Mouse (Mus musculus): ENCODE measurements around the gene Ccdc65. TPM values are rescaled to one million over a fixed set of nuclear protein-coding genes. Genes with fewer than 3 reads are reported as not detected.

Gene Ccdc65
- polyA plus RNA-seq (2015; fragmentation: Nextera tagmentation; extraction: Ambion mirVana): 0.84 and 1.1 TPM in 2 replicates

DNA sequence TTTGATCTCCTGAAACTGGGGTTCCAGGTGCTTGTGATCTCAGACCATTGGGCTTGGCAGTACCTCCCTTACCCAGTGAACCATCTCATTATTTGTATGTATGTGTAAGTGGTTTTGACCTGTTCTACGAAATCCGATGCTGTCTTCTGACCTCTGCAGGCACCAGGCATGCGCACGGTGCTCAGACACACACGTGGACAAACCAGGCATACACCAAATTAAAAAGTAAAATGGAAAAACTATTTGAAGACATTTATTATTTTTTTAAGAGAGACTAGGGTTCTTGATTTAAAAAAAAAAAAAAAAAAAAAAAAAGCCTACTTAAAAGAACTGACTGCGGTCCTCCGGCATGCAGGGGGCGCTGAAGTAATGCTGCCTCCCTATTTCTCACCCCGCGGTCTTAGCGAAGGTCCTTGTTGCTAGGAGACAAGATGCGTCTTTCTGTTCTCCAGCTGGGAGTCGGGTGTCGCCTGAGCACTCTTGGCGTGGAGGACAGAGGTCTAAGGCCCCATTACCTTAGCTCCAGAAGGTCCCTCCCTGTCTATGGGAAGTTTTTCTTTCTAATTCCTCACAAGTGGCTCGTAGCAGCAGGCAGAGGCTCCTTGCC lies at the start of gene Ccdc65:
Gene Ccdc65 (plus strand): TSS at position 442 of the 607 bp plus-strand sequence.
- WGBS: 17% methylated on average over 16 of the region's 16 CpGs
- Histone ChIP-seq H3K27me3 (replicated peaks) (0 out of 2 replicates have a peak, but pooled peaks cover 5% of the 10 kb centered on the region), H3K4me1 (no peaks in the 10 kb centered on the region), H3K4me2 (peak within 1 kb of the TSS; percentile 58), H3K9me3 (no peaks in the 10 kb centered on the region), H3K27ac (no peak within 1 kb of the TSS), H3K36me3 (no peaks in the 10 kb centered on the region), H3K4me3 (replicated peaks) (peak within 1 kb of the TSS; percentile 37), H3K9ac (no peak within 1 kb of the TSS)
- ATAC-seq (ENCODE audit: insufficient read depth, low FRiP score, low read depth): 0 out of 2 replicates have a peak, but pooled peaks have one; percentile 63

DNA sequence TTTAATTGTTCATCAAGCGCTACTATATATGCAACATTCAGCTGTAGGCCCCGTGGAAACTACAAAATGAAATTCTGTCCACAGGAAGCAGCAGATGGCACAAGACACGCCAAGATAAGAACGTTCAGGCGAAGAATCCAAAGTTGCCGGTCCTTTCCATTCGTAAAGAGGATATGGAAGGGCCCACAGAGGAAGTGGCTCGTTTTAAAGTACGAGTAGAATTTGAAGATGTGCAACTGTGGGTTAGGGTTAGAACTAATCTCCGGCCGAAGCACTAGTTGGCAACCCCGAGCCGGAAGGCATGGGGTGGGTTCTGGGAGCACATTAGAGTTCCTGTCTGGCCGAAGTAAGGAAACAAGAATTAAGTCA lies 45.8 kb upstream of the Ccdc65 start:
- Histone ChIP-seq H3K36me3 (peaks cover 23% of the 10 kb centered on the region), H3K9me3 (no peaks in the 10 kb centered on the region), H3K4me2 (peak overlapping the region; percentile 56), H3K4me3 (replicated peaks) (peak overlapping the region; percentile 70), H3K27me3 (replicated peaks) (no peaks in the 10 kb centered on the region), H3K4me1 (0 out of 2 replicates have a peak, but pooled peaks cover 4% of the 10 kb centered on the region), H3K27ac (peak overlapping the region; percentile 81), H3K9ac (peak overlapping the region; percentile 76)
- no peak; the same call in 1 of the 2 replicates for ATAC-seq (ENCODE audit: insufficient read depth, low FRiP score, low read depth)
- WGBS: under 1% methylated on average over 14 of the region's 14 CpGs

DNA sequence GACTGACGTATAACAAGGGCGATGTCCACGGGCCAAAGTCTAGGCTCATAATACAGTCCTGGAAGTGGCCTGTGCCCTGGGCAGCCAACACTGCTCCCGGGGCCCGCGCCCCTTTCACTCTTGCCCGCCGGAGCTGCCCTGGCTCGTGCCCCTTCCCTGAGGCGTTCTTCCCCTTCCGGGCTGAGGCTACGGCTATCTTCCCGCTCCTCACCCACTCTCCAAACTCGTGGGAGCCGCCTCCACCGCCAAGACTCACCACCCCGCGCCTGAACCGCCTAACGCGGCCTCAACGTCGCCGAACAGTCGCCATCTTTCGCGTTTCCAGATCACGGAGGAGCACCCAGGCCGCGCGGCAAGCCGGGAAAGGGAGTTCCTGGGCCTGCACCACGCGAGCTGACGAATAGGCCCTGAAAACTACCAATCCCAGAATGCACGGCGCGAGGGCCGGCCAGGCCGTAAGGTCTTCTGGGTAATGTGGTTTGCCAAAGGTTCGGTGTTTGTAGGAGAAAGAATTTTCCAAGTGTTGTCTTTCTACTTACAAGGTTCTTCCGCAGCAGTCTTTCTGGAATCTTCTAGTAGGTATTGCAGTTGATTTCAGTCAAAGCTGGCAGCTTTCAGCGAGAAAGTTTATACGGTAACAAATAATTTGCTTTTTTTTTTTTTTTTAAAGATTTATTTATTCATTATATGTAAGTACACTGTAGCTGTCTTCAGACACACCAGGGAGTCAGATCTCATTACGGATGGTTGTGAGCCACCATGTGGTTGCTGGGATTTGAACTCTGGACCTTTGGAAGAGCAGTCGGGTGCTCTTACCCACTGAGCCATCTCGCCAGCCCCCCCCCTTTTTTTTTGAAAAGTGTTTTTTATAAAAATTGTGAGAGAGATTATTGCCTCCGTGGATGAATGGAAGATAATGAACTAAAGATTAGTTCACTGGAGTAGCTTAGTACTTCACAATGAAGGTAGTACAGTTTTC lies 45.2 kb upstream of the Ccdc65 start, which contains the start of gene Ddx23:
Gene Ddx23 (minus strand): TSS at position 328 of the 979 bp plus-strand sequence.
- H3K27ac ChIP-seq: peak within 1 kb of the TSS; percentile 81
- peak; percentile 96 for ATAC-seq (ENCODE audit: insufficient read depth, low FRiP score, low read depth)
- 5% methylated on average over 48 of the region's 48 CpGs for WGBS
- peak within 1 kb of the TSS; percentile 56 for H3K4me2 ChIP-seq
- peak within 1 kb of the TSS; percentile 76 for H3K9ac ChIP-seq
- H3K4me3 ChIP-seq (replicated peaks): peak within 1 kb of the TSS; percentile 70
- H3K27me3 ChIP-seq (replicated peaks): no peaks in the 10 kb centered on the region
- peaks cover 16% of the 10 kb centered on the region for H3K36me3 ChIP-seq
- H3K9me3 ChIP-seq: no peaks in the 10 kb centered on the region
- 0 out of 2 replicates have a peak, but pooled peaks cover 4% of the 10 kb centered on the region for H3K4me1 ChIP-seq

DNA sequence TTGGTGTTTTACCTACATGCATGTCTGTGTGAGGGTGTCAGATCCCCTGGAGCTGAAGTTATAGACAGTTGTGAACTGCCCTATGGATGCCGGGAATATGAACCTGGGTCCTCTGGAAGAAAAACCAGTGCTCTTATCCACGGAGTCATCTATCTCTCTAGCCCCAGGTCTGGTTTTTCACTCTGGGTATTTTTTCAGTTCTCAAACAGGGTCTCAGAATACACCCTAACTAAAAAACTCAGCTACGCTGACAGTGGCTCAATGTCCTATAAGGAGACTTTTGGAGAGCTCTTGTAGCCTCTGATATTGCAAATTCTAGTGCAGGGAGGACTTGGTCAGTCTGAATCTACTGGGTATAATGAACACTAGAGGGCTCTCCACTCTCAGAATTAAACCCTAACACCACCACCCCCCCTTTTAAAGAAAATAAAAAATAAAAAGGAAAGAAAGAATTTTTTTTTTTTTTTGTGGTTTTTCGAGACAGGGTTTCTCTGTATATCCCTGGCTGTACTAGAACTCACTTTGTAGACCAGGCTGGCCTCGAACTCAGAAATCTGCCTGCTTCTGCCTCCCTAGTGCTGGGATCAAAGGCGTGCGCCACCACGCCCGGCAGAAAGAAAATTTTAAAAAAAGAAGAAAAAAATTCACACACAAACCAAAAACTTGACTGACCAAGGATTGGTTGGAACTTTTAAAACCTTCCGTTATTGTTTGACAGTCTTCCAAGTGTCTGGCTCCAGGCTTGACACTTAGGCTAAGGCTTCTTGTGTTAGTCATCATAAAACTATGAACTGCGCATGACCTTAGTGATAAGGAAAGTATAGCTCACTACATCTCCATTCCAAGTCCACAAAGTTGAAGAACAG lies 43.7 kb upstream of the Ccdc65 start:
- 68% methylated on average over 11 of the region's 11 CpGs for WGBS
- Histone ChIP-seq H3K27ac (no peak overlapping the region), H3K9me3 (no peaks in the 10 kb centered on the region), H3K4me2 (no peak overlapping the region), H3K27me3 (replicated peaks) (no peaks in the 10 kb centered on the region), H3K4me3 (replicated peaks) (no peak overlapping the region), H3K9ac (no peak overlapping the region), H3K4me1 (0 out of 2 replicates have a peak, but pooled peaks cover 4% of the 10 kb centered on the region), H3K36me3 (0 out of 2 replicates have a peak, but pooled peaks cover 4% of the 10 kb centered on the region)
- no peak for ATAC-seq (ENCODE audit: insufficient read depth, low FRiP score, low read depth)

- Histone ChIP-seq H3K27ac (no peak overlapping the region), H3K9ac (no peak overlapping the region), H3K4me1 (peaks cover 8% of the 10 kb centered on the region; the same call in 1 of the 2 replicates), H3K4me3 (replicated peaks) (no peak overlapping the region), H3K4me2 (no peak overlapping the region), H3K27me3 (replicated peaks) (peaks cover 30% of the 10 kb centered on the region), H3K36me3 (no peaks in the 10 kb centered on the region), H3K9me3 (no peaks in the 10 kb centered on the region)
- 61% methylated on average over 4 of the region's 4 CpGs for WGBS
- no peak for ATAC-seq (ENCODE audit: insufficient read depth, low FRiP score, low read depth)
Observed at GRCm38 (mm10) chr15:98672592-98672991, 35.4 kb upstream of the Ccdc65 start.

- WGBS: 73% methylated on average over 7 of the region's 7 CpGs
- H3K9ac ChIP-seq: no peak overlapping the region
- peaks cover 8% of the 10 kb centered on the region; the same call in 1 of the 2 replicates for H3K4me1 ChIP-seq
- no peak overlapping the region for H3K4me3 ChIP-seq (replicated peaks)
- no peaks in the 10 kb centered on the region for H3K36me3 ChIP-seq
- H3K9me3 ChIP-seq: no peaks in the 10 kb centered on the region
- H3K27me3 ChIP-seq (replicated peaks): peaks cover 36% of the 10 kb centered on the region
- no peak overlapping the region for H3K4me2 ChIP-seq
- ATAC-seq (ENCODE audit: insufficient read depth, low FRiP score, low read depth): no peak
- no peak overlapping the region for H3K27ac ChIP-seq
Observed at GRCm38 (mm10) chr15:98673732-98674131, 34.3 kb upstream of the Ccdc65 start.

DNA sequence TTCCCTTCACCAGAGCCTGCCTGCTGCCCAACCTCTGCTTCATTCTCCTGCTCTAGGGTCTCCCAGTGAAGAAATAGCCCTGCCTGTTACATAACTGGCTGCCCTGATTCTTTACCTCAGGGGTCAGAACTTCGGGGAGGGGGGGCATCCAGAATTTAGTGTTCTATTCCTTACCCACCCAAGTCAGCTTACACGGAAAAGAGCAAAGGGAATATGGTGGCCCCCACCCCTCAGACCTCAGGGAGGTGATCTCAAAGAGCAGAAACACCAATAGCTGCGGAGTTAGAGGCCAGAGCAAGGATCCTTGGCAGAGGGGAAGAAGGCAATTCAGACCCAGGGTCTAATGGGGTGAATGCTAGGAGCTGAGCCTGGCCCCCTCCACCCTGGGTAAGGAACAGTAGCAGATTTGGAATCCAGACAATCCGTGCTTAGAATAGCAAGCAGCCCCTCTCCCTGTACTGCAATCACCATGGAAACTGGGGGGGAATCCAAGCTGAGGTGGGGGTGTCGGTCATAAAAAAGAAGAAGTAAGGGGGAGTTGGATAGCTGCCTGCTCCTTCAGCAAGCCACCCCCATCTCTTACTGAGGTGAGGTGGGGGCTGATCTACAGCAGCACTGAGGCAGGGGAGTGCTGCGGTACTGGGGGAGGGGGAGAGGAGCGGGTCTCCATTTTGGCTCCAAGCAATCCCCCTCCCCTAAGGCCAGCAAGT lies 33.6 kb upstream of the Ccdc65 start:
- no peak overlapping the region for H3K4me2 ChIP-seq

DNA sequence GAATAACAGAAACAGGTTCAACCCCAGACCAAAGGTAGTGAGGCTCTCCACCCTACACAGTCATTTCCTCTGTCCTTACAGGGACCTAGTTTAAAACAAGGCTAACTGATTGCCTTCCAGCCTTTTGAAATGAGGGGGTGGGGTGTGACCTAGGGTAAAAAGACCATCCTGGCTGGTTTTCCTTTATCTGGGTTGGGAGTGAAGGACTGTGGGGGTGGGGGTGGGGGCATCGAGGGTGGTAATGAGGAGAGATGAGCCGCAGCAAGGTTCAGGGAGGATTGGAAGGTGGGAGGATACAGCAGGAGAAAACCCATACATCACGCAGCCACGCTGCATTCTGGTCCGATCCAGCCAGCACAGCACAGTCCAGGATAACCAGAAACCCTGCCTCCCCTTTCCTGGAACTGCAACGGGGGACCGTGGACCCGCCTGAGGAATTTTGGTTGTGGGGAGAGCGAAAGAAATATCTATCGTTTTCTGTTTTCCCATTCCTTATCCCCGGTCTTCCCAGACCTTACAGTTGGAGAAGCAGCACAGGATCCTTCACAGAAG lies 32.9 kb upstream of the Ccdc65 start:
- no peak overlapping the region for H3K9ac ChIP-seq
- WGBS: 28% methylated on average over 11 of the region's 11 CpGs
- no peaks in the 10 kb centered on the region for H3K36me3 ChIP-seq
- H3K4me2 ChIP-seq: no peak overlapping the region
- peaks cover 36% of the 10 kb centered on the region for H3K27me3 ChIP-seq (replicated peaks)
- no peak for ATAC-seq (ENCODE audit: insufficient read depth, low FRiP score, low read depth)
- no peaks in the 10 kb centered on the region for H3K9me3 ChIP-seq
- no peak overlapping the region for H3K27ac ChIP-seq
- H3K4me3 ChIP-seq (replicated peaks): 0 out of 2 replicates have a peak overlapping the region, but pooled peaks have one; percentile 43
- peaks cover 8% of the 10 kb centered on the region; the same call in 1 of the 2 replicates for H3K4me1 ChIP-seq

More for the DNA sequence above, 33.6 kb upstream of the Ccdc65 start:
- WGBS: 34% methylated on average over 7 of the region's 7 CpGs
- H3K9me3 ChIP-seq: no peaks in the 10 kb centered on the region
- H3K36me3 ChIP-seq: no peaks in the 10 kb centered on the region
- H3K27me3 ChIP-seq (replicated peaks): peaks cover 36% of the 10 kb centered on the region
- H3K4me3 ChIP-seq (replicated peaks): no peak overlapping the region
- peaks cover 8% of the 10 kb centered on the region; the same call in 1 of the 2 replicates for H3K4me1 ChIP-seq
- no peak for ATAC-seq (ENCODE audit: insufficient read depth, low FRiP score, low read depth)
- no peak overlapping the region for H3K27ac ChIP-seq
- no peak overlapping the region for H3K9ac ChIP-seq

DNA sequence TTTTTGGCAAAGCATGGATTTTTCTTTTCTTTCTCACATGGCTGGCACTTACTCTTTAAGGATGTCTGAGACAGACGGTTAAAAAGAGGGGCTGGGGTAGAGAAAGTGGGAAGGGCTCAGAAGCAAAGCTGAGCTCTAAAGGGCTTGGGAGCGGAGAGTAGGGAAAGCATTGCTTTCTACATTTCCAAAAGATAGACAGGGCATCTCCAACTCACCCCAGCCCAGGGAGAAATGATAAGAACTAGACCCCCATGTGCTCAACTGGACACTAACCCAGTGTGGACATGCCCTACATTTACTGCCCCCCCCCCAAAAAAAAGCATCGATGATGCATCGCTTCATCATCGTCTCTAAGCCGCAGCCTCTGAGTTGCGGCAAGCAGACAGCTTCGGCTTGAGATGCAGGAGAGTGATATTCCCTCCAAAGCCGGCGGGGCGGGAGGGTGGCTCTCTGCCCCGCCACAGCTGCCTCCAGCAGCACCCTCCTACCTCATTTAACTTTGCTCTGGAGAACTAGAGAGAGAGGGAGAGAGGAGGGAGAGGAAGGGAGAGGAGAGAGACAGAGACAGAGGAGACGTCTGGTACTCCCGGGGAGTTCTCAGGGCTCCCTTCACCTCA lies 32.3 kb upstream of the Ccdc65 start:
- H3K36me3 ChIP-seq: no peaks in the 10 kb centered on the region
- H3K4me2 ChIP-seq: peak overlapping the region; percentile 92; the same call in 1 of the 2 replicates
- peaks cover 36% of the 10 kb centered on the region for H3K27me3 ChIP-seq (replicated peaks)
- H3K27ac ChIP-seq: no peak overlapping the region
- peaks cover 8% of the 10 kb centered on the region; the same call in 1 of the 2 replicates for H3K4me1 ChIP-seq
- ATAC-seq (ENCODE audit: insufficient read depth, low FRiP score, low read depth): no peak
- H3K9me3 ChIP-seq: no peaks in the 10 kb centered on the region
- no peak overlapping the region for H3K9ac ChIP-seq
- peak overlapping the region; percentile 43; the same call in 1 of the 2 replicates for H3K4me3 ChIP-seq (replicated peaks)
- WGBS: 9% methylated on average over 14 of the region's 14 CpGs

GRCm38 (mm10) chr15:98676471-98676870 lies 31.5 kb upstream of the Ccdc65 start:
- Histone ChIP-seq H3K27me3 (replicated peaks) (peaks cover 36% of the 10 kb centered on the region), H3K27ac (no peak overlapping the region), H3K4me2 (peak overlapping the region; percentile 92), H3K4me1 (peaks cover 8% of the 10 kb centered on the region; the same call in 1 of the 2 replicates), H3K36me3 (no peaks in the 10 kb centered on the region), H3K4me3 (replicated peaks) (peak overlapping the region; percentile 43), H3K9ac (no peak overlapping the region), H3K9me3 (no peaks in the 10 kb centered on the region)
- ATAC-seq (ENCODE audit: insufficient read depth, low FRiP score, low read depth): no peak
- WGBS: 3% methylated on average over 9 of the region's 9 CpGs
